Mouse (Mus musculus): Measurements from ENCODE around the gene Mylk.
A peak's percentile ranks its signal among the peaks of the same experiment; 100 is the strongest.

The Mylk gene

DNA sequence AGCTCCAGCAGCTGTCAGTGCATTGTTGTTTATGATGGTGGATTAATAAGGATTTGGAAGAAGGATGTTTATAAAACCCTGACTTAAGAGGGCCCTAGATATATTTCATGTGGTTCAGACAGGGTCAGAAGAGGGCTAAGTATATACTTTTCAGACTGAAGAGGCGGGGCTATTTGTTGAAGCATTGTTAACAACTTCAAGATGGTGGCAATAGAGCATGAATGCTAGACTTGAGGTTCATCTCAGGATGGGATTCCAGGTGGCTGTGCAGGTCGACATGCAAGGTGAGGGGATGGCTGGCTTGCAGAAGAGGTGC is 240.0 kb downstream of the Mylk start:
- no peak for DNase-seq (ENCODE audit: low read depth, low spot score)

DNA sequence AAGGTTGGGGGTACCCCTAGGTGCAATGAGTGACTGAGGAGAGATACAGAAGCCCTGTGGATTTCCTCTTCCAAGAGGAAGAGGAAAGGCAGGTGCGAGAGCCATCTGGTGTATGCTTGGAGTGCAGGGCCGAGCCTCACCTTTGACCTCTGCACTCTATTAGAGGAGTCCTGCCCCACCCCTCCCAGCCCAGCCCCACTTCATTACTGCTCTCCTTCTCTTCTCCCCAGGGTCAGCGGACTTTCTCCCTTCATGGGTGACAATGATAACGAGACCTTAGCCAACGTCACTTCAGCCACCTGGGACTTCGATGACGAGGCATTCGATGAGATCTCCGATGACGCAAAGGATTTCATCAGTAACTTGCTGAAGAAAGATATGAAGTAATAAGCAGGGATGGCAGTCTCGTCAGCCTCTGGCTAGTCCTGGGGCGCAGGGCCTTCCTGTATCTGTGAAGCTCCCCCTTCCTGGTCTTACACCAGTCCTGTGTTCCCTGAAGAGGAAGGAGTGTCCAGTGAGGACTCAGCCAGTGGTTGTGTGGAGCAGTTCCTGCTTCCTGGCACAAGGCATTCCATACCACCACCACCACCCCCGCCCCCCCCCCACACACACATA is 241.3 kb downstream of the Mylk start:
- DNase-seq (ENCODE audit: low read depth, low spot score) = no peak

DNA sequence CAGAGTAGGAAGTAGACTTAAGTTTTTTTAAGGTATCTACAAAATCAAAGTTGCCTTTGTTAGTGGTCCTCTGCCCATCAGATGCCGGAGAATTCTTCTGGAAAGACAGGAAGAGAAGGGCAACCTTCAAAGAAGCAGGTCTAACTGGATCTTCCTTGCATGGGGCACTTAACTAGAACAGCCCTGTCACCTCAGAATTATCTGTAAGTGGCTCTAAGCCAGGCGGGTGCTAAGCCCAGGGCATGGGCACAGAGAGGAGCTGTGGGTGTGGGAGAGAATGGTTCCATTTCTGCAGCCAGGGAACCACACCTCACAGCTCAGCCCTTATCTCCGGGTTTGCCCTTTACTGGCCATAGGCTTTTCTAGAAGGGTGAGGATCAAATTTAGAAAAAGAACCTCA is 246.4 kb downstream of the Mylk start:
- DNase-seq (ENCODE audit: low read depth, low spot score) = no peak

DNA sequence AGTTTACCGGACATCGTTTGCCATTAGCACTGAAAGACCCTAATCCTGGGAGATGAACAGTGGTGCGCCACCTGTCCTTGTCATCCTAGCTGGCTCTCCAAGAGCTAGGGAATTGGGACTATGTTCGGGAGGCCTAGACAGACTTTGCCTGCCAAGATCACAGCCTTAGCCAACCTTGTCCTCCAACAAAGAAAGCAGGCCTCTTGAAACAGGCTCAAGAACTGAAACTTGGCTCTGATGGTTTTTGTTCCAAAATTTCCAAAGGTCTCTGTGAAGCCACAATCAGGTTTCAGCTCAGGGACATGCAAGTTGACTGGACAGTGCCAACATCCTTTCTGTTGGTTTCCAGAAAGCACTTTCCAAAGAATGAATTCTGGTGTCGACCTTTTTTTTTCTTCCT is 247.8 kb downstream of the Mylk start:
- DNase-seq (ENCODE audit: low read depth, low spot score) = no peak

DNA sequence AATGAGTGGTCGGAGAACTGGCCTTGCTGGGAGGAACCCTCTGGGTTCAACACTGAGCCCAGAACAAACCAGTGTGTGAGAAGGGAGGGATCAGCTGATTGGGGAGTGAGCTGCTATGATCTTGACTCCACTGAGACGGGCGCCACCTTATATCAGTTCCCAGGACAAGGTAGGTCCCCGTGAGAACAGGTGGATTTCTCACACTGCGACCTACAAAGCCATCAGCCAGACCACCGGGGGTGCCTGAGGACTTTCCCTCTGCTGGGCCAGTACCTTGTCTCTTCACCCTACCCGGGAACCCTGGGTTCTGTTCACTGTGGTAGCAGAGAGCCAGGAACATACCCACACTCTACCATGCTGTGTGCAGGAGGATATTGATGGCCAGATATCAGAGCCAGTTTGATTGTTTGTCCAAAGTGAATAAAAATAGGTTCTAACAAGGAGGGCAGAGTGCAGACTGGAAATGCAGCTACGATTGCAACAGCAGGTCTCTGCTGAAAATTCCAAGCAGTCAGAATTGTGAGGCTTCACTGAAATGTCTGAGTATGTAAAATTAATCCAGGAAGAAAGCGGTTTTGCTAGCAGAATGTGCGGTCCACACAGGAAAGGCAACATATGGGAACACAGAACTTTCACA is 248.8 kb downstream of the Mylk start:
- no peak for DNase-seq (ENCODE audit: low read depth, low spot score)

DNA sequence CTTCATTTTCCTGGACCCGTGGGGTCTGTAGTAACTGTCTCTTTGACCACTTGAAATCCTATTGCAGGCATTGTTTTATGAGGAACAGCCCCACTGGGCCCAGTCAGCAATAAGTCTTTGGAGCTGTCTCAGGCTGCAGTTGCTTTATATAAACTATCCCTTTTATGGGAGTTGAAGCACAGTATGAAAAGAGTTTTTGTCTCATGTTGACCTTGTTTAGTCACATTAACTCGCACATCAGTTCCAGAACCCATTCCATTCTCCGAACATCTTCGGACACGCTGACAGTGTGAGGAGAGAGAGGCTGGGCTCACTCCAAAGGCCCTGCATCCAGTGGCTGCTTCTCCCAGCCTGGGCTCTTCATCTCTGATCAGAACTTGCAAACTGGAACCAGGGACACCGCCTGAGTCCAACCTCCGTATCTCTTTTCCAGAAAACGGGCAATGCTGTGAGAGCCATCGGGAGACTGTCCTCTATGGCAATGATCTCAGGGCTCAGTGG is 249.7 kb downstream of the Mylk start:
- no peak for DNase-seq (ENCODE audit: low read depth, low spot score)

DNA sequence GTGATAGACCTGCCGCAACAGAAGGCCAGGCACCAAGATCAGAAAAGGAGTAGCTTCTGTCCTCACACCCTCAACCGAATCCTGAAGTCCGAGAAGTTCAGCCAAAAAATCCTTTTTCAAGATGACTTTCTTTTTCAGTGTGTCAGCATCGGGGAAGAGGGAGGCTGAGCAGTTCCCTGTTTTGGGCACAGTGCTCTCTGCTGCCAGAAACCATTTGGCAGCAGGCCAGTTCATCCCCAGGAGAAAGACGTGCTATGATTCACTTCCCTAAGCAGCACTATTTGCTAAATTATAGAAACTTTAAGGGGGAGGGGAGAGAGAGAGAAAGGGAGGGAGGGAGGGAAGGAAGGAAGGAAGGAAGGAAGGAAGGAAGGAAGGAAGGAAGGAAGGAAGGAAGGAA is 251.1 kb downstream of the Mylk start:
- no peak for DNase-seq (ENCODE audit: low read depth, low spot score)

DNA sequence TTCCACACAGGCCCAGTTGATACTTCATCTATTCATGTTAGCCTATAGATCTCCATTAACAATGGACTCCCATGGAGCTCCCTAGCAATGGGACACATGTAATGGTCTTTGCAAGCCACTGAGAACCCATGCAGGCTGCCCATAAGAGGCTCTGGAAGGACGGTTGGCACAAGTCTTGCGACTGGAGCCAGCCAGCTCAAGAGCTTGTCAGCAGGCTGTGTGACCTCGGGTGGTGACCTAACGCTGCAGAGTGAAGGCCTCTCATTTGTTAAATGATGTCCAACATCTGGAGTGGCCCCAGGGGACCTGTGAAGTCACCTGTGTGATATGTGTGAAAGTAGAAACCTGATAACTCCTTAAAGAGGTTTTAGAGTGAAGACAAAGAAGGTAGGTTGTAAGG is 252.0 kb downstream of the Mylk start:
- no peak for DNase-seq (ENCODE audit: low read depth, low spot score)

DNA sequence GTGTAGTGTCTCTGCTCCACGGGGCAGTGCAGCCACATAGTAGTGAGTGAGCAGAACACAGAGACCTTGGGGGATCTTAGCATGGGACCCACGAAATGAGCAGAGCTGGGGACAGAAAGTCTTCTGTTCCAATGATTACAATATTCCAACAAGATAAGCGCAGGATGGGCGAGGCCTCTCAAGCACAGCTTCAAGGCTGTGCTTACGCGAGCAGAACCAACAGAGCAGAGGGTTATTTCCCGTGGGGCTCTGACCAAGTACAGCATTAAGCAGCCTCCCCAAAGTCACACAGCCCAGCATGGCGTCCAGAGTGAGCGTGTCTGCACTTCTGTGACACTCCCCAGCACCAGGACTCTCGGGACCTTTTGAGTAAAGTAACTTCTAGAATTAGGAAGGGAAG is 252.6 kb downstream of the Mylk start:
- DNase-seq (ENCODE audit: low read depth, low spot score) = no peak

DNA sequence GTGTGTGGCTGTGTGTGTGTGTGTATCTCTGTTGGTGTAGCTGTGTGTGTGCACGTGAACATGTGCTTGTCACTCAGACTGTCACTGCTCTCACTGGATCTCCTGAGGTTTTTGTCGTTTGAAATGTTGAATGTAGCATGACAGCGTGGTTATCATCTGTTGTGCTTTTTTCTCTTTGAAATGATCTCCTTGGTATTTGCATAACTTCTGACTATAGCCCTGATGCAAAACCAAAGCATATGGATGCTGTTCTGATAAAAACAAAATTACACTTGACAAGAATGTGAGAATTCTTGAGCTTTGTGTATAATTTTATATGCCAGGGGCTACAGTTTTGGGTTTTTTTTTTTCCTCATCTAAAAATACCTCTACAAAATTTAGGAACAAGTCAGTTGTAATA is 254.0 kb downstream of the Mylk start:
- no peak for DNase-seq (ENCODE audit: low read depth, low spot score)

DNA sequence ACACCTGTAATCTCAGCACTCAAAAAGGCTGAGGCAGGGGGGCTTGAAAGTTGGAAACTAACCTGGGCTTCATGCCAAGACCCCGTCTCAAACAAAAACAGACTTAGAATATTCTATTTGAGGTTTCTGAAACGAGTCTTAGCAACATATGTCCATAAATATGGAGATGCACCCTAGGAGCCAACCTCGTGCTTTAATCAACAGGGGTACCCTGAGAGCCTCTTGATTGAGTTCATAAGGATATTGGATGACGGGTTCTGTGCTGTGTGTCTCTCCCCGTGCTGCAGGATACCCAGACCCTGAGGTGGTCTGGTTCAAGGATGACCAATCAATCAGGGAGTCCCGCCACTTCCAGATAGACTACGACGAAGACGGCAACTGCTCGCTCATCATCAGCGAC is 255.0 kb downstream of the Mylk start:
- DNase-seq (ENCODE audit: low read depth, low spot score) = no peak

DNA sequence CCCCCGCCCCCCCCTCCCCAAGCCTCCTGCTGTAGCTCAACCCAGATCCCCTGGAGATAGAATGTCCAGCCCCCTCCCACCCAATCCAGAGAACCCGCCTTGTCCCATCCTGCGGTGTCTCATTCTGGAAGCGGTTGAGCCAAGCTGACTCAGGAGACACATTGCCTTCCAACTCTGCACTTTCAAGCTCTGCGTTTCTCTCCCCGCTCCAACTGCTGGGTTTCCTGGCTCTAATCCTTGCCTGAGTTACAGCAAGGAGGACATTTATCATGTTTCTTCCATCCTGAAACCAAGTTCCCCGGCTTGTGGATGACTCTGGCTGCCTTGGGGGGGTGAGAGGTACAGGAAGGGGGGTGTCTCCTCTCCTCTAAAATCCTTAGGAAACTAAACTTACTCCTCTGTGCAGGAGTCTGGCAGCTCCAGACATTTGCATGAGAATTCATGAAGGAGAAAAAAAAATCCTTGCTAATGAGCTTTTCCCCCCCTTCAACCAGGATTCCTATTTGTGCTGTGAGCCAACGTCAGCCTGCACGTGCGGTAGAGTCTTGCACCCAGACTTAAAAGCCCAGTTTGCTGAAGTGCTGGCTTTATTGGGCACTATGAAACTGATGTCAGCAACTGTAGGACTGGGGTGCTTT is 256.0 kb downstream of the Mylk start:
- peak; percentile 55 for DNase-seq (ENCODE audit: low read depth, low spot score)

DNA sequence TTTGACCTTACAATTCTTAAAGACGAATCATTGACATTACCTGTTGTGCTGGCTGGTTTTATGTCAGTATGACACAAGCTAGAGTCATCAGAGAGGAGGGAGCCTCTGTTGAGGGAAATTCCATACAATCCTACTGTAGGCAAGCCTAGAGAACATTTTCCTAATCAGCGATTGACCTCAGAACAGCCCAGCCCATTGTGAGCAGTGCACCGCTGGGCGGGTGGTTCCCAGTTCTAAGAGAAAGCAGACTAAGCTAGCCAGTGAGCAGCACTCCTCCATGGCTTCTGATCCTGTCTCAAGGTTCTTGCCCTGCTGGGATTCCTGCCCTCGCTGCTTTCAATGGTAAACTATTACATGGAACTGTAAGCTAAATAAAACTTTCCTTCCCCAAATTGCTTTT is 259.3 kb downstream of the Mylk start:
- DNase-seq (ENCODE audit: low read depth, low spot score) = peak; percentile 17

DNA sequence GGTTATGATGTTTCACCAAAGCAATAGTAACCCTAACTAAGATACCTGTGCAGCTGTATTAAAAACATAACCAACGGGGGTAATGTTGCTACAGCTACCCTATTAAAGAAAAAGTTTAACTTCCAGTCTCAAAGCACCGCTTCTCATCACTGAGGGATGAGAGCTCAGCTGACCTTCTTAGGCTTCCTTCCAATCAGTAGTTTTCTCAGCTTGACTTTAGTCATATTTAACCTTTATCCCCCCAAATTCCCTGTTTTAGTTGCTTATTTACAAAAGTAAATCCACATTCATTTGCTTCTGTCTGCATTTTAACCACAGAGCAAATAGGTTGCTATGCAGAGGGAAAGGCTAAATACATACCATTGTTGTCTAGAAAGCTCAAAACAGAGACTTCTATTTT is 259.7 kb downstream of the Mylk start:
- no peak for DNase-seq (ENCODE audit: low read depth, low spot score)

DNA sequence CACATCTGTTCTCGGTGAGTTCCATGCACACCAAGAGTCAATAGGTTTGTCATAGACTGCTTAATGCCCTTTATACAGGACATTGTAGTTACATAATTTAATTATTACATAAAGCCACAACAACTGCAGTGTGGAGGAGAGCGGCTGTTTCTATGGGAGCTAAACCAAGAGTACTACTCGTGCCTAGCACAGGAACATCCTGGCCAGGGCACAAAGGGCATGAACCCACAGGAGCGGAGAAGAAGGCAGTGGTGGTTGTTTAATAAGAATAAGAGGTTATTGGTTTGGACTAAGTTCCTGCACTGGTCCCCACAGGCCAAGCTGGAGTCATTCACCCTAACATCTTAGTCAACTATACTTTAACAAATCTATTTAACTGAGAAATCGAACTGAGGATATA is 261.2 kb downstream of the Mylk start:
- no peak for DNase-seq (ENCODE audit: low read depth, low spot score)

DNA sequence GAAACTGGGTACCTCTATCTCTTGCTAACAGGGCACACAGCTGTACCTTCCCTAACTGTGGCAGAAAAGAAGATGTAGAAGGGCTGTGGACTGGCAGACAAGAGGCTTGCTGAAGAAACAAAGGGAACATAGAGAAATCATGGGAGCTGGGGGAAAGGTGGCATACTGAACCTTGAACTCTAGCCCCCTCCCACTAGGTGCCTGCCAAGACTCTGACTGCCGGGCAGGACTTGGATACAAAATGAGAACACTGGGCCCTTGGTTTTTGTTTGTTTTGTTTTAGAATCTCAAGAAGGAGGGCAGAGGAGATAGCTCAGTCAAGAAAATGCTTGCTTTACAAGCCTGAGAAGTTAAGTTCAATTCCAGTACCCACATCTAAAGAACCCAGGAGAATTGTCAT is 262.4 kb downstream of the Mylk start:
- no peak for DNase-seq (ENCODE audit: low read depth, low spot score)

DNA sequence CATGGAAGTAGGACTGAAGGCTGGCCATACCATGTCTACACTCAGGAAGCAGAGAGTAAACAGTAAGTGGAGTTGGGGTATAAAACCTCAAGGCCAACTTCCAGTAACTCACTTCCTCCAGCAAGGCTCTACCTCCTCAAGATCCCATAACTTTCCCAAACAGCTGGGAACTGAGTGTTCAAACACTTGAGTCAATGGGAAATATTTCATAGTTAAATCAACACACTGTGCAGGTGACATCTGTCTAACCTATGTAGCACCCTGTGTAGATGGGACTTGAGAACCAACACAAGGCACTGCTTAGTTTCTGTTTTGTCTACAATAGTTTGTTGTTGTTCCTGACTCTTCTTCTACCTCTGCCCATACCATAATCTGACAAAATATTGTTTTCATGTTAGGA is 263.4 kb downstream of the Mylk start:
- DNase-seq (ENCODE audit: low read depth, low spot score) = no peak

DNA sequence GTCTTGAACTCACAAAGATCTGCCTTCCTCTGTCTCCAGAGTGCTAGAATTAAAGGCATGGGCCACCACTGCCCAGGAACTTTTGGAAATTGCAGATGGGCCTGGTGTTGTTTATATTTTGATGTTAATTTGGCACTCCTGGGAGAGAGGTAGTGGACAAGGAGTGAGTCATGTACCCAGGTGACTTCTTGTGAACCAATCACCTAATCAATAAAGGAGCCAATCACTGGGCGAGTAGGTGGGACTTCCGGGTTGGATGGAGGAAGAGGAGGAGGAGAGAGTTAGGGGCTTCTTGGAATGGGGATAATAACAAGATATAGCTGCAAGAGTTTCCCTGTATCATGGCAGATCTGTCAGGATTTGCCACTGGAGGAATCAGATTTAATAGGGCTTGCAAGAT is 268.5 kb downstream of the Mylk start:
- DNase-seq (ENCODE audit: low read depth, low spot score) = peak; percentile 33

DNA sequence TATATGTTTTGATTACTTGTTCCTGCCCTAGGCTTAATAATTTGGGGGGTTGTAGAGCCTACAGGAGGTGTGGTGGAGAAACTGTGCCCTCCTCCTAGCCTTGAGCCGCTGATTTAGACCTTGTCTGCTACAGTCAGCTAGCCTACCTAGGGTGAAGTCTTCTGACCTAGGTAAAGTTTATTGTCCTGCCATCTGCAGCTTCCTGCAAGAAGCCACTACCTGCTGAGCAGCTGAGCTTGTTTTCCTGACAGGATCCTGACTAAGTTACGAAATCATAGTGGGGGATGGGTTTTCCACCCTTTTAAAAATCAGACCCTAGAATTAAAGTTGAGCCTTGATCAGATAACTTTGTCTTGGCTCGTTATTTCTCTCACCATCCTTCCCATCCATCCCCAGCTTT is 271.5 kb downstream of the Mylk start:
- DNase-seq (ENCODE audit: low read depth, low spot score) = peak; percentile 36

DNA sequence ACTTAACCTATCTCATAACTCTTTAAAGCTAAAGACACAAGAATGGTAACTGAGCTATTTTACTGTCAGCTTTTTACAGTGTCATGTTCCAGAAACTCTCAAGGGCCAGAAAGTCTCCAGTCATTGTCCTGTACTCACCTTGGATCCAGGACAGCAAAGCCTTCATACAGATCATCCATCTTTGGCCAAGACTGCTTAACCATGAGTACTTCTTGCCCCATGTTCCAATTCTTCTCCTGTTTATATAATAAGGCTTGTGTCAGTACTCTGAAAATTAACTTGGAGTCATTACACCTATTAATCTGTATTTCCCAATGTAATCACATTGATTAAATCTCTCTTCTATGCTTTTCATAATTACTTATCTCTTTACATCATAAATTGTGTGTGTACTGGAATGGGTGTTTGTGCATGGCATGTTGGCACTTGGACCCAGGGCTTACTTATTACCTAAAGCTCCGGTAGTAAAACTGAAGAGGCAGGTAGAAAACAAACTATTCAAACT is 273.5 kb downstream of the Mylk start:
- DNase-seq (ENCODE audit: low read depth, low spot score) = no peak

DNA sequence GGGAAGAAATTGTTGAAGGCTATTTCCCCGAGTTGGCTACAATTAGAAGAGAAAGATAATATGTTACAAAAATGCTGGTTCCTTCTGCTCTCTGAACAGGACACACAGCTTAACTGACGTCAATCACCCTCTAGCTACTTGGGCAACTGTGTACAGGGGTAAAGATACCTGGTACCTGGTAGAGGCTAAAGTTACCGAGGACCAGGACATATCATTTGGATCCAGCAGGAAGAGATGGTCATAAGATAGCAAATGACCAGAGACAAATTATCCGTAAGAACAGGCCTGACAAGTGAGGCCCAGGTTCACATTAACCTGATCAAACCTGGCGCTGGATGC is 276.9 kb downstream of the Mylk start:
- DNase-seq (ENCODE audit: low read depth, low spot score) = no peak

DNA sequence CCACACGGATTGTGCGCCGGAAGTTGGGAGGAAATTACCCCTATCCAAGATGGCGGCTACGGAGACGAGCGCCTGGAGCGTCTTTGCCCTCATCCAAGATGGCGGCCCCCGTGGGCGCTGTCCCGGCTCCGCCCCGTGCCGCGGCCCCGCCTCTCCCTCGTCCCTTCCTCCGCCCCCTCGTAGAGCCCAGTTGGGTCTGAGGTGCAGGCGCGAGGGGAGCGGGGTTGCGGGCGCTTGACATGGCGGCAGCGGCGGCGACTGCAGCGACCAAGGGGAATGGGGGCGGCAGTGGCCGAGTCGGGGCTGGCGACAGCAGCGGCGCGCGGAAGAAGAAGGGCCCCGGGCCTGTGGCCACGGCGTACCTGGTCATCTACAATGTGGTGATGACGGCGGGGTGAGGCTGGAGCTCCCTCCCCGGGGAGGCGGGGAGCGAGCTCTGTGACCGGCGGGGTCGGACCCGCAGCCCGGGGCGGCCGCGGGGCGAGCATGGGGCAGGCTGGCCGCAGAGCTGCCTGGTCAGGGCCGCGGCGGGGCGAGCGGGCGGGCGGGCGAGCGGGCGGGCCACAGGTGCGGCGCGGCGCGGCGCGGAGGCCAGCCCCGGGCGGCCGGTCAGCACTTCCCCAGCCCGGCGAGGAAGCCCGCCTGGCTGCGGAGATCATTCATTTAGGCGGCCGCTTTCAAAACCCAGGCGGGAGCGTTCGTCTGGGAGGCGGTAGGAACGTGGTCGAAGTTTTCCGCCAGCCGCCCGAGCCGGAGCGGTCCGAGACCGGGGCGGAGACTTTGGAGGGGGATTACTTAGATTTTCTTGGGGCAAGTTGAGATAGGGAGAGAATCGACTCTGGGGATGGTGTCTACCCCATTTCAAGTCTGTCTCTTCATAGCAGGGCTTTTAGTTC is 277.5 kb downstream of the Mylk start, which contains the start of gene Hacd2:
TSS of gene Hacd2 (plus strand) at position 187 of the 896 bp plus-strand sequence.
- peak; percentile 95 for DNase-seq (ENCODE audit: low read depth, low spot score)

Measured in ES-CJ7 (cell line).